Mouse (Mus musculus) adipose tissue, adult 10 weeks (tissue): ENCODE data around the gene Ryk. TPM values are rescaled to one million over a fixed set of nuclear protein-coding genes. Genes with fewer than 3 reads are reported as not detected.

ENCODE experiments used
- polyA plus RNA-seq: library from polyadenylated mRNA; stranded (reverse); fragments of 350-450 nt; fragmentation: Illumina TruSeq; extraction: RNeasy Lipid Tissue Mini Kit (QIAGEN cat#74804); gene quantifications from one replicate; pipeline ENCODE4 v1.2.3, GENCODE M21; 2014; ENCODE audit warnings: low read depth, low replicate concordance

Ryk gene
- polyA plus RNA-seq: 55.0 TPM

GRCm38 (mm10) chr9:102834742-102835591 is at the start of gene Ryk:
Gene Ryk, plus strand, starts transcription at chr9:102834917.

Other genes starting within 250 kb of the Ryk start
- gene Anapc13, start 208.6 kb upstream of the Ryk start, polyA plus RNA-seq: 225 TPM
- 48.1 TPM for gene Cep63, start 208.4 kb upstream of the Ryk start, polyA plus RNA-seq
- 72.2 TPM for gene Amotl2, start 118.2 kb upstream of the Ryk start, polyA plus RNA-seq
- gene Slco2a1, start 153.8 kb downstream of the Ryk start, polyA plus RNA-seq: 12.5 TPM